Mouse (Mus musculus): ENCODE measurements at regions not wholly inside any gene's neighbourhood (a gene's known extent, or its start where the extent isn't known, plus 50 kb on each side); places are given as distances from the start of the nearest gene placed in this dataset.

- DNase-seq (ENCODE audit: low spot score in 2 of 2): no peak
Observed at GRCm38 (mm10) chr12:27062511-27063264, 279.7 kb downstream of the Sox11 start.

- DNase-seq (ENCODE audit: low spot score in 2 of 2): no peak
Observed at GRCm38 (mm10) chr12:27062061-27062461, 280.3 kb downstream of the Sox11 start.

DNA sequence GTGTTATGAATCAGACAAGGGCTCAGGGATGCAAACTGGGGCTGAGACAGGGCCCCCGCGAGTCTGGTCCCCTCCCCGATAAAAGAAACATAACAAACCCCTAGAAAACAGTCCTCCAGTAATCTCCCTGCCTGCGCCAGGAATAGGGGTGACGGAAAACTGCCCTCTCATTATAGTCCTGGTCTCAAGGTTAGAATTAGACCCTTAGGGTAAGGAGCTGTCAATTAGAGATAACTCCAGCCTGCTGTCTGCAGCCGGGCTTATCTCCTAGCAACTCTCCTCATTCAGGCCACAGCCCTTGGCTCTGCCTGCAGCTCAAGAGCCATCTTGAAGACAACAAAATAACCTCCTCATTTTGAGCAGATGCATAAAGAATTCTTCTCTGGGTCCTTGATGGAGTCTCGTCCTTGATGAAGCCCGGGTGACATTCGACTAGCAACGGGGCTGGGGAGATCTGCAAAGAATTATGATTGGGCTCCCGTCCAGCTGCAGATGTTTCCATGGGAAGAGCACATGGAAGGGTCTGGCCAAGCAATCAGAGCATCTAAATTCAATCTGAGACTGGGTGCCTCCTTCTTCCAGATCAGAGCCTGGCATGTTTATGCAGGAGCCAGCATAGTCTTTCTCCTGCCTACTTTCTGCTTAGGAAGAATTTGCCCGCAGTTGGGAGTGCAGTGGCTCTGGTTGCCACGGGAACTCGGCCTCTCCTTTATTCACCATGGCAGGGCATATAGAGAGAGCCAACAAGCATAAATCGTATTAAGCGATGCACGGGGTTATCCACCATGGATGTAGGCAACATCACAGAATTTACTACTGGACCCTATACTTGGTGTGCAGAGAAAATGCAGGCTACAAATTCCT is 281.2 kb downstream of the Sox11 start:
- DNase-seq (ENCODE audit: low spot score in 2 of 2): no peak

DNA sequence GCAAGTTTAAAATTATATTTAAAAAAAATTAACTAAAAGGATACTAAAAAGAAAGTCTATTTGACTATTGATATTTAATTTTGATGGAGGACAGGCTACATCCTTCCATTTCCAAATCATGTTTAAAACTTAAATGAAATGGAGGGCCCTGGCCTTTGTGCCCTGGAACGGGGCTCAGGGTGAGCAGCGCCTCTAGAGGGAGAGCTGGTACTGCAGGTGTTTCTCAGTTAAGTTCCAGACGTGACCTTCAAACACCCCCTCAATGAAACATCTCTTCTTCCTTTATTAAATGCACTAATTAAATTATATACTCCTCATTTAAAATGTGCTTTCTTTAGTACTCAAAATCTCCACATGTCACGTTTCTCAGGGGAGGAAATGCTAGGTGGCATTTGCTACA is 282.5 kb downstream of the Sox11 start:
- DNase-seq (ENCODE audit: low spot score in 2 of 2): no peak

GRCm38 (mm10) chr12:27054411-27054810 is 288.0 kb downstream of the Sox11 start:
- DNase-seq (ENCODE audit: low spot score in 2 of 2): no peak

- no peak for DNase-seq (ENCODE audit: low spot score in 2 of 2)
Observed at GRCm38 (mm10) chr12:27037922-27038321, 304.5 kb downstream of the Sox11 start.

- no peak for DNase-seq (ENCODE audit: low spot score in 2 of 2)
Observed at GRCm38 (mm10) chr12:27019751-27020150, 322.6 kb downstream of the Sox11 start.

GRCm38 (mm10) chr12:27018366-27018765 is 324.0 kb downstream of the Sox11 start:
- DNase-seq (ENCODE audit: low spot score in 2 of 2): no peak

DNA sequence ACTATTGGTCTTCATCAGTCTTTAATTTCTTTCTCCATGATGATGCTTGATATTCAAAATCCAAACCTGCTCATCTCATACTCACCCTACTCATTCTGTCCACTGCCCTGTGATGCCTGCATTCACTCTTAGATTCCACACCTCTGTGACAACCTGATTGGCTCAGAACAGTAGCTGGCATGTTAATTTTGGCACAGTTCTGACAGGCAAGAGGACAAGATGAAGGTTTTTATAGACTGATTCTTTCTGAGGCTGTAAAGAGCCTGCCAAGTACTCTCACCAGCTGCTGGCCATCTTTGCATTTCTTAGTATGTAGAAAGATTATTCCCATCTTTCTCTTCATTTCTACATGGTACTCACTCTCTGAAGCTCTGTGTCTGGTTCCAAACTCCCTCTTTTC is 343.1 kb downstream of the Sox11 start:
- DNase-seq (ENCODE audit: low spot score in 2 of 2): no peak

DNA sequence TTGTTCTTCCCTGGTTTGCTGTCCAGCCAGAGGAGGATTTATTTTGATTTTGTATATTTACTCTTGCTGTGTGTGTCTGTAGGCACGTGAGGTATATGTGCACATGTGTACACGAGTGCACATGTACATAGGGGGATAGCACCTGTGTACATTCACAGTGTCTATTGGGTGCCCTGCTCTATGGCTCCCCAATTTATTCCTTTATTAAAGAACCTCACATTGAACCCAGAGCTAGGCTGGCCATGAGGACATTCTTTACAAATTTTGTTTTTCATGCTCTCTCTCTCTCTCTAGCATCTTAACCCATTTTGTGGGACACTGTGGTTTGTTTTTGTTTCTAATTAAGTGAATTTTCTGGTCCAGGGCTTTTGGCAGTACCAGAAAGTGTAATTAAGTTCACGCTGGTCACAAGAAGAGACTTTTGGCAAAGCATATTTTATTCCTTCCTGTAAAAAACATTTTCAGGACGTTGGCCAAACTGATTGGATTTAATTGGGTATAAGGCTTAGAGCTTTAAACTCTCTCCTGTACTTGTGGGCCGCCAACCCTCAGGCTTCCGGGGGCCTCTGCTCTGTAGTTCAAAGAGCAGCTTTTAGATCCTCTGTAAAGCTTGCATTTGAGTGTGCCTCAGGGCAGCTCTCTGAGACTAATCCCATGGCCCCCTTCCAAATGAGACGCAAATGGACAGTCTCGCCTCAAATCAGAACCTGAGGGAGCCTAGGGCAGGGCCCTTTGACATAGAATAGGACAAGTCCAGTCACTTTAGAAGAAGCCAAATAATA is 365.9 kb downstream of the Sox11 start:
- no peak for DNase-seq (ENCODE audit: low spot score in 2 of 2)

GRCm38 (mm10) chr12:26972495-26973113 is 369.8 kb downstream of the Sox11 start:
- DNase-seq (ENCODE audit: low spot score in 2 of 2): no peak

- no peak for DNase-seq (ENCODE audit: low spot score in 2 of 2)
Observed at GRCm38 (mm10) chr12:26967018-26967737, 375.2 kb downstream of the Sox11 start.

DNA sequence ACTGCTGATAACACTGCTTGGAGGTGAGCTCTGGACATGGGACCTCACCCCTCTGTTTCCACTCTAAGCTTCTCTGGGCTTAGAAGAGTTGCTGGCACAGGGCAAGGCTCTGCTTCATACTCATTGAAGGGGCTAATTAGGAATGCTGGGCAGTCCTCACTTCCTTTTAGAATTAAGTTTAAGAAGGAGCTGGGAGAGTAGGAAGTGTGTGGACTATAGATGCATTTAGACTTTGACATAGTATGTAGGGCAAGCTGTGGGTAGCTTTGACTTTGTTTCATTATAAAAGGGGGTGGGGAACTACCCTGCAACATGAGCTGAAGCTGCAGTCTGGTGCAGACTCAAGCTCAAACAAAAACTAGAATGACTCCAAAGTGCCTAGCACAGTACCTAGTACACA is 378.5 kb downstream of the Sox11 start:
- DNase-seq (ENCODE audit: low spot score in 2 of 2): no peak

DNA sequence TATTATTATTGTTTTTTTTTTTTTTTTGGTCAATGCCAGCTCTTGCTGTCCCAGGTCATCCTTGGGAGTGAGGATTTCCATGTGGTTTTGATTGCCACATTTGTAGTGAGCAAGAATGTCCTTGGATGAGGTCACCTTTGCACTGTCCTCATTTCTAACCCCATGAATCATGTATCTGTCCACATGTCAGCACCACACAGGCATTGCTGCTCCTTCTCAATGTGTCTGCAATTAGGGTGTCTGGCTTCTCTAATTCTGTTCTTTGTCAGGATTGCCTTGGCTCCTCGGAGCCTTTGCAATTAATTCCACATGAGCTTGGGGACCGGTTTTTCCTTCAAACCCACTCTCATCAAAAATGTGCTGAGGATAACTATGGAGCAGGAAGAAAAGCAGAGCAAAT is 402.5 kb downstream of the Sox11 start:
- DNase-seq (ENCODE audit: low spot score in 2 of 2): no peak

- DNase-seq (ENCODE audit: low spot score in 2 of 2): no peak
Observed at GRCm38 (mm10) chr12:26937836-26938235, 404.5 kb downstream of the Sox11 start.

- no peak for DNase-seq (ENCODE audit: low spot score in 2 of 2)
Observed at GRCm38 (mm10) chr12:26936696-26937458, 405.5 kb downstream of the Sox11 start.

DNA sequence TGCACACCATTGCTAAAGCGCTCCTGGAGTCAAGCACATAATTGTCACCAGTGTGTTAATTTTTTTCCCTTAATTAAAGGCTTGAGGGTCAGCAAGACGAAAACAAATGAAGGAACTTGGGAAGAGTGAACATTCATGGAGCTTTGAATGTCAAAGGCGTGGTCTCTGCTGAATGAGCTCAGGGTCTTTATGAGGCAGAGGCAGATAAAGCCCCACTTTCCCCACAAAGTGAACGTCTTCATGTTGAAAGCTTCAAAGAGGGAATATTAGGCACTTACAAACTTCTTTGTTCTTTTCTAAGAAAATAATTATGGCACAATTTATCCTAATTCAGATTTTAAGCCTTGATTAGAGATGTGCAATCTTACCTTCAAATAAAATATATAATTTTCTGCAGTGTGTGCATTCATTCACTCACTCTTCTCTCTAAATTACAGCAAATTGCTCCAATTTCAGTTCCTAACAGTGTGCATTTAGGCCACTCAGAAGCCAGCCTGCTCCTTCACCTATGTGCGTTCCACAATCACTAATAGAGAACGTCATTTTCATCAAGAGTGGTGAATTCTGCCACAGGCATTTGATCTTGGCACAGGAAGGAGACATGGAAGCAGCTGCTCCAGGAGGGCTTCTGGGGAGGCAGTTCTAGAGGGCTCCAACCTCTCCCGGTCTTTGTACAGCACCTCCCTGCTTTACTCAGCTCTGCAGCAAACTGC is 412.1 kb downstream of the Sox11 start:
- no peak for DNase-seq (ENCODE audit: low spot score in 2 of 2)

- no peak for DNase-seq (ENCODE audit: low spot score in 2 of 2)
Observed at GRCm38 (mm10) chr12:26906126-26906525, 436.2 kb downstream of the Sox11 start.

- DNase-seq (ENCODE audit: low spot score in 2 of 2): no peak
Observed at GRCm38 (mm10) chr12:26903894-26904272, 434.9 kb downstream of the Cmpk2 start.
